Mouse (Mus musculus): Measurements from ENCODE around the gene Mettl24.
"Not testable (repeated sequence)": the region's sequence is repeated elsewhere in the genome, so short reads cannot be mapped to it uniquely, and the experiment has no call there.

Mettl24 gene

DNA sequence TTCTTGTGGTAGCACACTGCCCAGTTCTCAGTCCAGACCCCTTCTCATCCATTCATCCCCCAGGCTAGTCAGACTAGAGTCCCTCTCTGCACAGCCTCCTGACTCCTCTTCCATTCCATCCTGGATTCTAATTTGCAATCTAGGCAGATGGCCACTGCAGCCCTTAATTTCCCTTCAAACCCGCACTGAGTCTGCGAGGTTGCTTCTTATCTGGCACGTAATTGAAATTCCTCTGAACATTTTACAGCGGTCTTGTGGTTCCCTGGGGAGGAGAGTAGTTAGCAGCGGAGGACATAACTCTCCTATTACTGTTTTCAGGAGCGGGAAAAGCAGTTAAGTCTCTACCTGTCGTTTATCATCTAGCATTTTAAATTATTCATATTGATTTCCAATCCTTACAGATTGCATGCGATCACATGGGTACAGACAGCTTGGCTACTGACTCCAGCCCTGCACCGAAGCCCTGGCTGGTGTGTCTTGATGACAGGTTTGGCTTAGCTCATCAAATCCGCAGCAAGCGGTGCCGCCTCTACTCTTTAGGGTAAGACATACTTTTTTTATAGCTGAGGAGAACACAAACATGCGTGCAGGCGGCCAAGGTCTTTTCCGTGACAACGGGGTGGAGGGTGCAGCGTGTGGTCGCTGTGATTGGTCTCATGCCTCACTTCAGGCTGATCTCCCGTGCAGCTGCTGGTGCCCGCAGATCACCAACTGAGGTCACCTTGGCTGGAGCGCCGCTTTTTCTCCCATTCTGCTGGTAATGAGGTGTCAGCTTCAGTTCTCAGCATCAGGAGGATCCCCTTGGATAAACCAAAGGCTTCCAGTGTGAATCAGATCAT, 54.4 kb downstream of the Mettl24 start:
- no peak for DNase-seq (ENCODE audit: low spot score)

DNA sequence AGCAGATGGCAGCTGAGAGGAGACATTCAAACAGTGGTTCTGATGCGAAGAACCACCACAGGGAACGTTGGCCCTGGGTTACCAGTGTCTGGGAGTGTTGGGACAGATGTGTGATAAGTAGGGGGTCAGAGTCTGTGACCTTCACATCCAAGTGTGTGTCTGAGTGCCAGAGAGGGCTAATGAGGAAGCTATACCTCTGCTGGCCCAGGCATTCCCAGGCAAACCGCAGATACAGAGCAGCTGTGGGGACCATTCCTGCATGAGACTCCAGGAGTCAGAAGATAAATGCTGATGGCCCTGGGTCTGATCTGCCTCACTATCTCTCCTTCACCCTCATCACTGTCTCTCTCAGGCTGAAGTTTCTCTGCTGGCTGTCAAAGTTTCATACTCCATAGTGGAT, 57.6 kb downstream of the Mettl24 start:
- no peak for DNase-seq (ENCODE audit: low spot score)

DNA sequence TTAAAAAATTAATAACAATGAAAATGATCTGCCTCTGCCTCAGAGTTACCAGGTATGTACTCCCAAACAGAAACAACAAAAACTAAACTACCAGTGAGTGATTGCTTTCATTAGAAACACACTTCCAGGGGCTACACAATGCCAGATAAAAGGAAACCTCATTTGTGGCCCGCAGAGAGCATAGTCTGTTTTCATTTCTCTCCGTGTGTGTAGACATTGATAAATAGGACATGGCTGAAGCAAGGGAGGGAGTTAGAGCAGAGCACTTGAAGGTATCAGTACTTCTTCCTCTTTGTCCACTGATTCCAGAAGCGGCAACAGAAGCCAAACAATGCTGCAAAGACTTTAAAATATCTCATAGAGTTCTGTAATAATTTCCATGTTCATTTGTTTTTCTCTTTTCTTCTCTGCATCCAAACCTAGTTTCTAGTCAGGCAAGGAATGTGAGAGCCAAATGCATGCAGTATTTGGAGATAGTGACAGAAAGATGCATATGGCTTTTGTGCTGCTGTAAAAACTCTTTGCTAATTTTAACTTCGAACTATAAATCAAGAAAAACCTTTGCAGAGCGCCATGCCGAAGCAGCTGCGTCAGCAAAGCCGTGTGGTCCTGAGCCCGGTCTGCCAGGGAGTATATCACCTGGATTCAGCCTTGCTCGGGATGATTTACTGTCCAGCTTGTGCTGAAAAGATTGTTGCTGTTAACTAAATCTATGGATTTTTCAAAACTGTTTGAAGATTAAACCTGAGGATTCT, 67.4 kb downstream of the Mettl24 start:
- no peak for DNase-seq (ENCODE audit: low spot score)

DNA sequence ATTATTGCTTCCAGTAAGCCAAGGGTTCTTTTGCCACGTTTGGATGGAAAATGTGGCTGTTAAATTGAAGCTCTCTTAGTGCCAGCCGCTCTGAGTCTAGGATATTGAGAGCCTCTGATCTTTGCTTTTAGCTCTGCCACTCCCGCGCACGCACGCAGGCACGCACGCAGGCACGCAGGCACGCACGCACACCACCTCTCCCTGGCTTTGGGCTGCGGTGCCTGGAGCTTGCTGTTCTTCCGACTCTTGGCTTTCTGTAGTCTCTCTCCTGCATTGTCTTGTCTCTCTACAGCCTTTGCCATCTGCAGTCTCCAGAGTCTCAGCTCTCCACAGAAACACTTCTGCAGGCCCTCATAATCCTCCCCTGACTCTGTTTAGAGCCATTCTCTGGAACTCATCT, 68.1 kb downstream of the Mettl24 start:
- no peak for DNase-seq (ENCODE audit: low spot score)

DNA sequence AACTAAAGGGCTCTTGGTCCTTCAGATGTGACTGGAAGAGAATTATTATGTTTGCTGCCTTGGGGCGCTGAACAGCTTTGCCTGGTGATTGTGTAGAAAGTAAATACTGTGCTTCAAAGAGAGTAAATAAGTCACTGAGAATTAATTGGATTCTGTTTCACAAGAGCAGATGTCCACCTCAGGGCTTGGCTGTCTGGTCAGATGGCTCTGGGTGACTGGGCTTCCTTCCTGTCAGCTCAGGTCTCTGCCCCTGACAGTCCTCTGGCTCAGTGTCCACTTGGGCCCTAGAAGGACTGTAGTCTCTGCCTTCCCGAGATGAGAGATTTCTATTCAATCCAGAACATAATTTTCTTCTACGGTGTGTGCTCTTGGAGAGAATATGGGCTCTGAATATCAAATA, 70.0 kb downstream of the Mettl24 start:
- no peak for DNase-seq (ENCODE audit: low spot score)

DNA sequence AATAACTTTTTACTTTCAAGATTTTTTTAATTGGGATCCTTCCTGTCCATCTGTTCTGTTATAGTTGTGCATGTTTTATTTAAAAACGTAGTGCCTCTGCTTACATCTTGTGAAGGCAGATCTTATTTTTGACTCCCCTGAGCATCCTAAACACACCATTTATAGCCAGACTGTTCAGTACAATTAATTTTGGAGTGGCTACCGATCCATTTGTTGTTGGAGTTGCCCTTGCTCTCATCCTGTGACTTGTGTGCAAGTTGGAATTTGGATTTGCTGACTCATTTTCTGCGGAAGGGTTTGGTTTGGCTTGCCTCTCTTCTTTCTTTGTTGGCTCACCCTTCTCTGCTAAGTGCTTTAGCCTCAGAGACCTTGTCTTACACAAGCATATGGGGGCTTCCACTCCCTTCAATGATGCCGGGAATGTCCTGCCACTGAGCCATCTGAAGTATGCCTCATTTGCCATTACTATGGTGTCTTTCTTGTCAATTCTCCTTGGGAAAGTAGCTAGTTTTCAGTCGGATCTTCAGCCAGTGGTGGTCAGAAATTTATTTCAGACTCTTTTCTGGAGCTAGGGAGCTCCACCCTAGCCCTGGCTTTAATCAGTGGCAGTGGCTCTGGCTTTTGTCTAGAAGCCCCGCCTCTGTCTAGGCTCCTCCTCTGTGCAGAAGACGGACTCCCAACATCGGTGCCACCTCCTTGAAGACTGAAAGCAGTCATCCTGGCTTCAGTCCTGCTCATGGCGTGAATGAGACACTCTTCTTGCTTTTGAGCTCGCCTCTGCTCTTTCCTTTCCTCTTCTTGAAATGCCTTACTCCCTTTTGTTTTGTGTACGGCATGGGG, 75.3 kb downstream of the Mettl24 start:
- peak; percentile 14 for DNase-seq (ENCODE audit: low spot score)

DNA sequence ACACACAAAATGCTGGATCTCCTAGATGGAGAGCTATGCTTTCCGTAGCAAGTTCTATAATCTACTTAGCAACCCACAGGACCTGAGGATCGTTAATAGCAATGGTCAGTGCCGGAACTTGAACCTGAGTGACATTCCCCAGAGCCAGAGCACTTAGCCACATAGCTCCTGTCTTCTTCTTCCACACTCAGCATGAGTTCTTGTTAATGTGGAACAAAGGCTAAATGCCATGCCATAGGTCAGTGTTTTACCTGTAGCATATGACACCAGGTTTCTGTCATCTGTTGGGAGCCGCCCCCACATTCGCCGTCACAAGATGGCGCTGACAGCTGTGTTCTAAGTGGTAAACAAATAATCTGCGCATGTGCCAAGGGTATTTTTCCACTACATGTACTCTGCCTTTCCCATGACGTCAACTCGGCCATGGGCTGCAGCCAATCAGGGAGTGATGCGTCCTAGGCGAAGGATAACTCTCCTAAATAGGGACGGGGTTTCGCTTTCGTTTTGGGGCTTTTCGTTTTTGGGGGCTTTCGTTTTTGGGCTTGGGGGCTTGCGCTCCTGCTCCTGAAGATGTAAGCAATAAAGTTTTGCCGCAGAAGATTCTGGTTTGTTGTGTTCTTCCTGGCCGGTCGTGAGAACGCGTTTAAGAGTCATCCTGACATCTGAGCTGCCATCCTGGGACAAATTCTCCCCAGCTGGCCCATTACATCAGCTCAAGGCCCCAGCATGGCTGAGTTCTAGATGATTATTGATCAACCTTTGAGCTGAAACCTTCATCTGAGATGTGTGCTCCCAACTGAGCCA, 76.5 kb downstream of the Mettl24 start:
- DNase-seq (ENCODE audit: low spot score): not testable (repeated sequence)

DNA sequence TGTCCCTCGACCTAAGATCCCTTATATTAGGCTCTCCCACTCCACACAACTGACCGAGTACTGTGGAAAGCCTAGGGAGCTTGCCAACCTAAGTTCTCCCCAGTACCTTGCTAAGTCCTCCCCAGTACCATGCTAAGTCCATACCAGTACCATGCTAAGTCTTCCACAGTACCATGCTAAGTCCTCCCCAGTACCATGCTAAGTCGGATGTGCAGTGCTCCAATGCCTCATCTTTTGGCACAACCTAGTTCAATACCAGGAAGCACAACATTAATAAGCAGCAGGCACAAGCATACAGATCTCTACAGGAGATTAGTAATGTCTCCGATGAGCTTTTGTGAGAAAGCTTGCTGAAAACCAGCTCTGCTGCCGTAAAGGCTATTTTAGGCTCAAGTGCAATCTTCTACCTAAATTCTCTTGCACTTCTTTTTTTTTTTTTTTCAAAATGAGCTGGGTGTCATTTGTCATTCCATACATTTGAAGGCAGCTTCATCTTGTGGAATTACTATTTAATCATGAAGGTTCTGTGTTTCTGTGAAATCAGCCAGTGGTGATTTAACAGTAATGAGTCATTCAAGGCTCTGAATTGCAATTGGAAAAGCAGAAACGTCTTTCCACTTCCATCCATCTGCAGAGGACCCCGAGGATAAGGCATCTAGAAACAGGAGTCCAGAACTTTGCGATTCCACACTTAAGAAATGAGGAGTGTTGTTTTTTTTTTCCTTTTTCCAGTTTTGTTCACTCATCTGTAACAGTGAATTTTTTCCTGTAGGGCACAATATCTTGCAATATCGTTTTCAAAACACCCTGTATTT, 77.3 kb downstream of the Mettl24 start:
- DNase-seq (ENCODE audit: low spot score): no peak

DNA sequence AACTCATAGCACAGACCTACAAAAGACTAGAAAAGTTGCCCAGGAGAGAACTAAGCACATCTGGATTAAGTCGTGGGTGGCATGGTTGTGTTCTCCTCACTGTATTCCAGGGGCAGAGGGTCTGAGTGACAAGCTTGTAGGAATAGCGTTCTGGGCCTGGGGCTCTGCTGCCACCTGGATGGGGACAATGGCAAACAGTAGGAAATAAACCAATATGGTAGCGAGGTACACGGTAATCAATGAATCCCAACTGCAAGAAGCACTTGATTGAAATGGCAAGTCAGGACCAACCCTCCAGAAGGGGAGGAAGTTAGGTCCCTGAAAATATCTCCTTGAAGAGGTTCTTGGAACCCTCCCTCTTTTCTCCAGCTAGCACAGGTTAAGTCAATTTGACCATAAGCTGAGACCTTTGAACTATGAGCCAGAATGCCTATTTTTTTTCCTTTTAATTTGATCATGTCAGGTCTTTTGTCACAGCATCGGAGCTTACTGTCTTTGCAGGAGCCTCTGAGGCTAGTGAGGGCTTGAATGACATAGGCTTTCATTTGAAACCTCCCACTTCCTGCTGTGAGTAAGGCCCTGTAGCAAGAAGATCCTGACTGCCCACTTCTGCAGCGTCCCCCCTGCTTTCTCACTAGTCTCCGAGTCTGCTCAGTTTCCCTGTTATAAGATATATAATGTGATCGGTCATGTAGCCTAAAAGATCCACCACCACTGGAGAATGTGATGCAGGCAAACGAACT, 78.1 kb downstream of the Mettl24 start:
- DNase-seq (ENCODE audit: low spot score): no peak

DNA sequence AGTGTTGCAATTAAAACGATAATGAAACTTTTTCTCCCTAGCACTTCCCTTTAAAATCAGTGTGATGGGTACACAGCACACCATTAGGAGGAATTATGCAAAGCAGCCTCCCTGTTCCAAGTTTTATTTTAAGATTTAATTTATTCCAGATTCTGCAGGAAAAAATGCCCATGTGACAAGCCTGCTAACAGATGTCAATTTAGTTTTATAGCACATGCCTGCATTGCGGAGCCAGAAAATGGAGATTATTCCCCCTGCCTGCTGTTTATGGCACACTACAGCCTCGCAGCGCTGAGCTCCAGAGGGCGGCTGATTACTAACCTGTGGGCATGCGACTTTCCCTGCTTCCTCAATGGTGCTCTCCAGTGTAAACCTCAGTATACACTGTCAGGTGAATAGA, 79.5 kb downstream of the Mettl24 start:
- DNase-seq (ENCODE audit: low spot score): no peak

DNA sequence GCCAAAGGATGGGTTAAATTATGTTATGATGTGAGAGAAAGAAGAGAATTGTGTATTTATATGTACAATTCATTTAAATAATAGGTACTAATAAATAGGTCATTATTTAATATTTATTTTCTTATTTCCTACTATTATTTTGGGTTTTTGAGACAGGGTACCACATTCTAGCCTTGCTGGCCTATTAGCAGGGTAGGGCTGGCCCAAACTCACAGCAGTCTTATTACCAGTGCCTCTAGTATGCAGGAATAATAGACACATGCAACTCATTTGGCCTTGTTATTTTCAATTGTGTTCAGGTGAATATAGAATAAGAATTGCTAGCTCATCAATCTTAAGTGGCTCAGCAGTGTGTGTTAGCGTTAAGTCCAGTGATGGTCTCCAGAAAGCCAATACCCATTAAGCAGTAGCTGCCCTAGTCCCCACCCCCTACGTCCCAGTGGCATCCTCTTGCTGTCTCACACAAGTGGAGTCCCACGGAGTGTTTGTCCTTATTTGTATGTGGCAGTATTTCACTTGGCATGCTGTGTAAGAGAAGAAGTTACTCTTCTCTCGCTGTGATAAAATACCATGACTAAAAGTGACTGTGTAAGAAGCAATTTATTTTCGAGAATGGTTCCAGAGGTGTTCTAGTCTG, 80.1 kb downstream of the Mettl24 start:
- DNase-seq (ENCODE audit: low spot score): no peak

DNA sequence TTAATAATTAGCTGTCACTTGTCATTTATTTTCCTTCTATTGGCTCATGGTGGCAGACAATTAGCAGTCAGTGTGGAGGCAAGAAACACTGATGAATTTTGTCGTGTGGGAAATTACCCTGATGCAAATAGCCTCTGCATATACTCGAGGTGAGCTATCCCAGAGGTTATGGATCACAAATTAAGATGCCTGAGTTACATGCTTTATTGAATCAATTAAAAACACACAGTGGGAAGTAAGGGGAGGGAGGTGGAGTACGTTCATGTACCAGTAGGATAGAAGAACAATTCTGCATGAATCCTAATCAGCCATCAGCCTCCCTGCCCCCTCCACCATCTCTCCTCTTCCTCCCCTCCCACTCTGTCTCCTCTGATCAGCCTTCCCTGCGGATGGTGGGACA, 89.2 kb downstream of the Mettl24 start:
- no peak for DNase-seq (ENCODE audit: low spot score)

DNA sequence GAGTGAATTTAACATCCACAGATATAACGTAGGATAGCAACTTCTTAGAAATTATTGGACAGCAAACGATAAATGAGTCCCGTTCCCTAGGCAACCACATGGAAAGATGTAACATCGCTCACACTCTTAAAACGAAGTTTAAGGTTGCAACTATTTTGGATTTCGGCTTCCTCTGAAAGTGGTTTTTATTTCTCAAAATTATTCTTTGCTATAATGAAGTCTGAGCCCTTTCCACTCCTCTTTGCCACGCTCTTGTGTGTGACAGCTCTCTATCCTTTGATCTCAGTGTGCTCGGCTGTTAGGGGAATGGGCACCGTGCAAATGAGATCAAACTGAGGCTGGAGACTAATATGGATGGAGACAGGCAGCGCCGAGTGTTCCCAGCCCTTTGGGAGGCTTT, 92.1 kb downstream of the Mettl24 start:
- no peak for DNase-seq (ENCODE audit: low spot score)

DNA sequence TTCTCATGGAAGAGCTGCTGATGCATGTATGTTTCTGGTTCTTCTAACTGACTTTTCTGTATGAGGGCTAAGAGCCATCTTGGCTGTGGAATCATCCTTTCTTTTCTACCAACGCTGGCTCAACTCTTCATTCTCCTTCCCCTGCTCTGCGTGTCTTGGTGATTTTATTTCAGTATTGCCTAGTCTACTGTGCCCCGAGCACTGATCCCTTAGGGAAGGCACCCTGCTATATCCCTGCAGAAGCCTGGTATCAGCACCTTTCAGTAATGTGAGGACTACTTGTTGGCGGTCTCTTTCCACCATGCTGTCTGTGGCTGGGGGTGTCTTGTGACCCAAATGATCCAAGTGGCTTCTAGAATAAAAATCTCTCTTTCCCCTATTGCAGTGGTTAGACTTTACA, 92.6 kb downstream of the Mettl24 start:
- DNase-seq (ENCODE audit: low spot score): no peak

DNA sequence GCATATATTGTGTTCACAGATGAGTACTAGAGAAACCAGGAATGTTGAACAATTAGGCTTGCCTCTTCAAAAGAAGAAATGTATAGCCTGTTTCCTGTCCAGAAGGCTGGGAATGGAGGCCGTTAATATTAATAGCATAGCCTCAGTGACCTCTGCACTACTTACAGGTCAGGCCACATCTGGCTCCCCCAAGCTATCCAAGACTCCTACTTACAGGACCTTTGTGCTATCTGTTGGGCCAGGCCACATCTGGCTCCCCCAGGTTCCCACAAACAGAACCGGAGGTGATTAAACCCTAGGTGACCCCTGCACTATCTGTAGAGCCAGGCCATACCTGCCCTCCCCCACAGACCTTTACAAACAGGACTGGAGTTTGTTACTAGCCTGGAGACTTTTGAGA, 94.1 kb downstream of the Mettl24 start:
- DNase-seq (ENCODE audit: low spot score): no peak

DNA sequence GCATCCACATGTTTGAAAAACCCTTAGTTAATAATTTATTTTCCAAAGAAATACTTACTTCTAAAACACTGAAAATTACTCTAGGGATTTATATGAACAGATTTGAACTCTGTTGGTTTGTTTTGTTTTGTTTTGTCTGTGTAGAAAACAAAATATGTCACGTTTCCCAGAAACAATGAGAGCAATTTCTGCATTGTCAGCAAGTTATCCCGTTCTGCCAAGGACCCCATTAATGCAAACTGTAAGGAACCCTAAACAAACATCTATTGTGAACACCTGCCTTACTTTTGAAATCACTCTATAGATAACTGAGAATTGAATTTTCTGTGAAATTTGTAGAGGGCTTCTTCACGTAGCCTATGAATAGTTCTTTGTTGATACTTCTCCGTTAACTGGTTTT, 95.4 kb downstream of the Mettl24 start:
- no peak for DNase-seq (ENCODE audit: low spot score)

DNA sequence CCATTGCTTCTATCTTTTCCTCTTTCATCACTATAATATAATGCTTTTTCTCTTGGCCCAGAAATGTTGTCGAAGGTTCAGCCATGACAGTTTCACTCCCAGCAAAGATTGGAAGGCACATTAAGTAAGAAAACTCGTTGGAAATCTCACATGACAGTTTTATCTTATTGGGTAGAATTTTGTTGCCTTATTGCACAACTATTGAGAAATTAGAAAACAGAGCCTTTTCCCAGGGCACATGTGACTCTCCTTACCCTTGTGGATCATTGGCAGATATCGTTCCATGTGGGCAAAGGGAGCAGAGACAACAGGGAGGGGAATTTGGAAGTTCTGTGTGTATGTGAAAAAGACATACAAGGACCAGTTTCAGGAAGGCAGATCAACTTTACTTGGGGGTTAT, 107.3 kb downstream of the Mettl24 start:
- DNase-seq (ENCODE audit: low spot score): no peak

DNA sequence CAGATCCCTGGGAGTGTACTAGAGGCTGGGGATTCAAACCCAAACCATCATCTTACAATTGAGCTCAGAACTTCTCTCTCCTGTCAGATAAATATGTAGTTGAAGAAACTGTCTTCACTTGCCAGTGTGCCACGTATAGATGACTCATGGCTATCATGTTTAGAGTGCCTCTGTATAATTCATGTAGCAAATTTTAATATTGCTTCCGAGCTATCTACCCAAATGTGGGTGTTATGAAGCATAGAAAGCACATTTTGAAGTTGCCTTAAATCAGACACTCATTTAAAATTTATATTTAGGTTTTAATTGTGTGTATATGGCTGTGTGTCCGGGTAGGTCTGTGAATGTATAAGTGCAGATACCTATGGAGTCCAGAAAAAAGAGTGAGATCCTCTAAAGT, 109.0 kb downstream of the Mettl24 start:
- DNase-seq (ENCODE audit: low spot score): no peak

DNA sequence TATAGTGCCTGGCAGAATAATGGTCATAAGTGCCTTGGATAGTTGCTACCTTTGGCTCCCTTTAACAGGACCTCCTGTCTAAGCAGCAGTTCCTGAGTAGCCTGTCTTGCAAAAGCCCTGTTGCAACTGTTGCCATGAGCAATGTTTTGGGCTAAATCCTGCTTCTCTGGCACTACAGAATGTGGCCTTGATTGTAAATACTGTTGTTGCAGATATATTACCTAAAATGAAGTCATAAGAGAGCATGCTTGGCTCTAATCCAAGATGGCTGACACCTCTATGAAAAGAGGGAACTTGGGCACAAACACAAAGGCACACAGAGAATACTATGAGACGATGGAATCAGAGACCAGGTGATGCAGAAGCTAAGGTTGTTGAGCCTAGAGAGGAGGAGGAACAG, 122.1 kb downstream of the Mettl24 start:
- DNase-seq (ENCODE audit: low spot score): no peak

DNA sequence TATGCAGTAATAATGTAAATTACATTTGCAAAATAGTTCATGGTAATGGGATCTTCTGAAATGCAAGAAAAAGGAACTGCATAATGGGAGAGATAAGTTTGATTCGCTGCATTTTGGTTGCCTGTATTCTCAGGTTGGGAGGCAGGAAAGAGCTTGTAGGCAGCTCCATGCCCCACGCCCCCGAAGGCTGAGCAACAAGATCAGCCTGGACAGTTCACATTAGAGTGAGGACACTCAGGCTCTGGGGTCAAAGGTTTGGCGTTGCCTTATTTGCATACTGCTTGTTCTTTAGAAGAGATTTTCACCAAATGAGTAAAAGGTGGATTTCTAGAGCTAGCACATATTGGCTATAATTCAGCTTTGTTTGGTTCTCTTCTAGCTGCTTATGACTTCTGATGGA, 123.1 kb downstream of the Mettl24 start:
- DNase-seq (ENCODE audit: low spot score): no peak
